Mouse (Mus musculus): ENCODE data around the gene Ascc2.
"Not testable (repeated sequence)": the region's sequence is repeated elsewhere in the genome, so short reads cannot be mapped to it uniquely, and the experiment has no call there.

Gene Ascc2

GRCm38 (mm10) chr11:4685510-4685909 lies 48.0 kb downstream of the Ascc2 start:
- DNase-seq: no peak

GRCm38 (mm10) chr11:4687027-4687426 lies 49.5 kb downstream of the Ascc2 start:
- DNase-seq: no peak

- no peak for DNase-seq
Observed at GRCm38 (mm10) chr11:4687874-4688273, 50.3 kb downstream of the Ascc2 start.

- DNase-seq: no peak
Observed at GRCm38 (mm10) chr11:4688632-4689380, 51.3 kb downstream of the Ascc2 start.

- no peak for DNase-seq
Observed at GRCm38 (mm10) chr11:4690353-4690752, 52.8 kb downstream of the Ascc2 start.

- peak; percentile 35 to 42 for DNase-seq
Observed at GRCm38 (mm10) chr11:4691213-4691612, 53.7 kb downstream of the Ascc2 start.

GRCm38 (mm10) chr11:4692162-4692561 lies 54.6 kb downstream of the Ascc2 start:
- DNase-seq: no peak

GRCm38 (mm10) chr11:4697043-4697983 lies 59.8 kb downstream of the Ascc2 start:
- peak in 1 of 2 experiments; percentile 67 for DNase-seq

GRCm38 (mm10) chr11:4700726-4701125 lies 63.2 kb downstream of the Ascc2 start:
- no peak for DNase-seq

GRCm38 (mm10) chr11:4703688-4704071 lies 66.1 kb downstream of the Ascc2 start:
- DNase-seq: no peak

GRCm38 (mm10) chr11:4704072-4704964 lies 66.8 kb downstream of the Ascc2 start, which contains the start of the genes Uqcr10 and Zmat5:
Gene Uqcr10, minus strand, starts transcription at chr11:4704342.
Gene Zmat5, plus strand, starts transcription at chr11:4704678.
- peak; percentile 95 for DNase-seq

- no peak for DNase-seq
Observed at GRCm38 (mm10) chr11:4705178-4705577, 67.6 kb downstream of the Ascc2 start.

GRCm38 (mm10) chr11:4710188-4710587 lies 72.6 kb downstream of the Ascc2 start:
- not testable (repeated sequence) for DNase-seq

GRCm38 (mm10) chr11:4712822-4713221 lies 75.3 kb downstream of the Ascc2 start:
- no peak for DNase-seq

GRCm38 (mm10) chr11:4714727-4715126 lies 77.2 kb downstream of the Ascc2 start:
- DNase-seq: no peak

- DNase-seq: no peak
Observed at GRCm38 (mm10) chr11:4715596-4715995, 78.0 kb downstream of the Ascc2 start.

- peak in 1 of 2 experiments; percentile 36 for DNase-seq
Observed at GRCm38 (mm10) chr11:4716530-4717236, 79.1 kb downstream of the Ascc2 start.

- peak in 1 of 2 experiments; percentile 37 for DNase-seq
Observed at GRCm38 (mm10) chr11:4718548-4718947, 81.0 kb downstream of the Ascc2 start.

- no peak for DNase-seq
Observed at GRCm38 (mm10) chr11:4719961-4720360, 82.4 kb downstream of the Ascc2 start.

GRCm38 (mm10) chr11:4720393-4720792 lies 82.8 kb downstream of the Ascc2 start:
- no peak for DNase-seq

GRCm38 (mm10) chr11:4720900-4721580 lies 83.5 kb downstream of the Ascc2 start:
- peak; percentile 69 to 81 for DNase-seq
